17 mouse cellular contexts compared by ENCODE assay signal in the genomic region with DNA sequence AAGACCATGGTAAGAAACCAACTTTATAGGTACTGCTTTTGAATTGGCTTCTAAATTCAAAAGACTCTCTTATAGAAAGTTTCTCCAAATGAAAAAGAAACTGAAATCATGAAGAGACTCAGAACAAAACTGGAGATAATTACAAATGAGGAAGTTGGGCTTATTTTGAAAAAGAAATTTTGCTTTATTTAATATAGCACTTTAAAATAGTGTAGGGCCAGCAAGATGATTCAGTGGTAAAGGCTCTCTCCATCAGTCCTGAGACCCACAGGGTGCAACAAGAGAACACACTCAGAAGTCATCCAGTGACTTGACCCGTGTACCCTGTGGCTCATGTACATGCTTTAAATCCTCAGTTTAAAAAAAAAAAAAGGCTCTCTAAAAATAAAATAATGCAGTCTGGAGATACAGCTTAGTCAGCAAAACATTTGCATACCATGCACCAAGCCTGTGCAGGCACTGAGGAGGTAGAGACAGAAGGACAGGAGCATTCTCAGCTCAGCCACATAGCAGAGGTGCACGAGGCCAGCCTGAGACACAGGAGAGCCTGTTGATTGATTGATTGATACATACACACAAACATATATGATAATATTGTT. TPM values are rescaled to one million over a fixed set of nuclear protein-coding genes. Genes with fewer than 3 reads are reported as not detected.
DNase-seq lines count a peak whose midpoint lies in the region; ATAC-seq and TF ChIP-seq lines count a peak whose summit lies in the region.
"Had no signal": no experiment of that assay in that cellular context is flagged by ENCODE, and none has a peak within 500 bp of the region (broad histone marks: within the 10 kb centered on the region; RNA-seq: fewer than 3 reads in every experiment).

No protein-coding gene starts in this region.

- no peaks in the 10 kb centered on the region for H3K27me3 ChIP-seq in heart, embryonic 10.5 days (ENCODE audit: insufficient read depth, poor library complexity, severe bottlenecking)
- H3K27me3 ChIP-seq in liver, embryonic 14.5 days (ENCODE audit: control insufficient read depth, insufficient read depth, low read length) = no peaks in the 10 kb centered on the region
- H3K27me3 ChIP-seq in splenic B cell, adult 2 months (ENCODE audit: control insufficient read depth, insufficient read depth, low read length, poor library complexity, severe bottlenecking) = no peaks in the 10 kb centered on the region
- no peaks in the 10 kb centered on the region for H3K27me3 ChIP-seq in hindbrain, embryonic 11.5 days (ENCODE audit: control insufficient read depth, insufficient read depth, low read length)
- H3K27me3 ChIP-seq: lung, embryonic 15.5 days; midbrain, embryonic 12.5 days had no signal

- H3K36me3 ChIP-seq in heart, embryonic 10.5 days = peaks cover 16% of the 10 kb centered on the region
- H3K36me3 ChIP-seq in liver, embryonic 14.5 days (replicated peaks; ENCODE audit: control insufficient read depth, insufficient read depth, low read depth) = peaks cover 25% of the 10 kb centered on the region
- H3K36me3 ChIP-seq in splenic B cell, adult 2 months (ENCODE audit: control insufficient read depth, insufficient read depth, low read length, poor library complexity, severe bottlenecking) = 0 out of 2 replicates have a peak, but pooled peaks cover 2% of the 10 kb centered on the region
- no peaks in the 10 kb centered on the region for H3K36me3 ChIP-seq in hindbrain, embryonic 11.5 days (ENCODE audit: control insufficient read depth, insufficient read depth, low read length)

- 0 out of 2 replicates have a peak, but pooled peaks have one; percentile 7 for TF ChIP-seq EP300 in liver, embryonic 14.5 days (IDR thresholded peaks at IDR 0.05; ENCODE audit: low read depth)

- H3K9me3 ChIP-seq in heart, embryonic 10.5 days = no peaks in the 10 kb centered on the region
- H3K9me3 ChIP-seq in liver, embryonic 14.5 days (ENCODE audit: control insufficient read depth, low read length) = peaks cover 4% of the 10 kb centered on the region
- no peaks in the 10 kb centered on the region for H3K9me3 ChIP-seq in hindbrain, embryonic 11.5 days (ENCODE audit: control insufficient read depth, low read length)
- H3K9me3 ChIP-seq: lung, embryonic 15.5 days had no signal

- H3K4me2 ChIP-seq in liver, embryonic 14.5 days (ENCODE audit: low read depth) = peak overlapping the region; percentile 53
- no peak overlapping the region for H3K4me2 ChIP-seq in hindbrain, embryonic 11.5 days (replicated peaks; ENCODE audit: low read depth, low read length)
- H3K4me2 ChIP-seq: lung, embryonic 15.5 days; midbrain, embryonic 12.5 days had no signal

- WGBS in heart, embryonic 10.5 days = 54% methylated on average over 2 of the region's 2 CpGs
- WGBS in liver, embryonic 14.5 days (ENCODE audit: insufficient replicate concordance) = 27% methylated on average over 2 of the region's 2 CpGs
- 77% methylated on average over 2 of the region's 2 CpGs for WGBS in hindbrain, embryonic 11.5 days

- TF ChIP-seq CTCF in liver, embryonic 14.5 days (IDR thresholded peaks at IDR 0.05; ENCODE audit: low read depth) = no peak

- ATAC-seq in liver, embryonic 14.5 days (ENCODE audit: insufficient read depth) = no peak
- no peak for ATAC-seq in hindbrain, embryonic 11.5 days (ENCODE audit: low FRiP score)

- no peak overlapping the region for H3K27ac ChIP-seq in heart, embryonic 10.5 days
- H3K27ac ChIP-seq in brown adipose tissue, adult 24 weeks (replicated peaks; ENCODE audit: low read depth, low read length) = no peak overlapping the region
- no peak overlapping the region for H3K27ac ChIP-seq in liver, embryonic 14.5 days
- H3K27ac ChIP-seq in hindbrain, embryonic 11.5 days (ENCODE audit: low read depth, low read length) = no peak overlapping the region
- H3K27ac ChIP-seq: heart, adult 2 months; lung, embryonic 15.5 days; midbrain, embryonic 12.5 days had no signal

- intact Hi-C loops in left cerebral cortex, postnatal 25 days (cut with DNase I) = no loop called here

- H3K4me1 ChIP-seq in heart, embryonic 10.5 days = peaks cover 16% of the 10 kb centered on the region
- H3K4me1 ChIP-seq in brown adipose tissue, adult 24 weeks (ENCODE audit: control insufficient read depth, insufficient read depth, insufficient read length, low read length) = no peaks in the 10 kb centered on the region; the same call in 1 of the 2 replicates
- H3K4me1 ChIP-seq in liver, embryonic 14.5 days (replicated peaks; ENCODE audit: control insufficient read depth in 2 of 2, insufficient read depth in 2 of 2, low read length in 1 of 2) = peaks cover 44 to 46% of the 10 kb centered on the region in 2 experiments
- H3K4me1 ChIP-seq in hindbrain, embryonic 11.5 days (replicated peaks; ENCODE audit: control insufficient read depth, insufficient read depth, low read length) = no peaks in the 10 kb centered on the region
- H3K4me1 ChIP-seq: lung, embryonic 15.5 days had no signal

- DNase-seq in heart, adult 11 months = peak; percentile 58
- no peak for DNase-seq in heart, embryonic 10.5 days (ENCODE audit: low spot score)
- DNase-seq in liver, embryonic 14.5 days (ENCODE audit: low read depth in 3 of 3, low spot score in 3 of 3) = no peak
- peak; percentile 58 for DNase-seq in splenic B cell, adult 2 months (ENCODE audit: low read depth, low spot score)
- DNase-seq in kidney, postnatal 14 days = no peak
- no peak for DNase-seq in left cerebral cortex, postnatal 25 days (ENCODE audit: low spot score in 2 of 2)
- DNase-seq in hindbrain, embryonic 11.5 days (ENCODE audit: low spot score) = no peak
- DNase-seq: cerebellum, adult 9-11 months; heart, adult 2 months; heart, postnatal 10 days; kidney, postnatal 10 days; left cerebral cortex, postnatal 4 days; right cerebral cortex, postnatal 4 days; thymus, postnatal 4 days had no signal

- no peak overlapping the region for H3K4me3 ChIP-seq in heart, embryonic 10.5 days
- peak overlapping the region; percentile 12; the same call in 1 of the 2 replicates for H3K4me3 ChIP-seq in brown adipose tissue, adult 24 weeks (ENCODE audit: insufficient read depth, low read depth, low read length)
- H3K4me3 ChIP-seq in liver, embryonic 14.5 days (ENCODE audit: insufficient read depth in 1 of 2, low read depth in 2 of 2, low read length in 2 of 2) = peak overlapping the region in 1 of 2 experiments; percentile 22; a peak in 2 of 4 replicates
- no peak overlapping the region for H3K4me3 ChIP-seq in hindbrain, embryonic 11.5 days (ENCODE audit: low read depth, low read length)
- H3K4me3 ChIP-seq: heart, adult 2 months; lung, embryonic 15.5 days; midbrain, embryonic 12.5 days had no signal

- peak overlapping the region; percentile 35 for H3K9ac ChIP-seq in liver, embryonic 14.5 days (replicated peaks)
- H3K9ac ChIP-seq in hindbrain, embryonic 11.5 days (ENCODE audit: low read depth, low read length) = no peak overlapping the region
- H3K9ac ChIP-seq: lung, embryonic 15.5 days; midbrain, embryonic 12.5 days had no signal

RNA-seq across cellular contexts. Expression of gene Lpin2, which starts 33.0 kb away (rescaled TPM):
- 20.9 and 24.2 TPM in 2 replicates for polyA plus RNA-seq in heart, embryonic 10.5 days (2016; fragmentation: Nextera tagmentation; extraction: Ambion mirVana)
- 3.3 and 6.3 TPM in 2 replicates for polyA plus RNA-seq in brown adipose tissue, adult 24 weeks (2012; ENCODE audit: insufficient read depth, insufficient read length, missing spikeins)
- 19.5 and 28.6 TPM in 2 replicates for polyA plus RNA-seq in liver, embryonic 14.5 days (2012; rRNA removed)
- 31.1 and 31.6 TPM in 2 replicates for polyA plus RNA-seq in liver, embryonic 14.5 days (2014; fragmentation: Nextera tagmentation; extraction: Ambion mirVana)
- total RNA-seq in left cerebral cortex, postnatal 25 days (2021) = 10 to 100 TPM; 81.0 to 85.1 TPM
- 33.8 and 39.4 TPM in 2 replicates for polyA plus RNA-seq in hindbrain, embryonic 11.5 days (2014; fragmentation: Nextera tagmentation; extraction: Ambion mirVana)

Comparison
In these comparisons a context has a peak if more than half of its experiments do, and no peak if none do; other contexts are left out.
1. DNase-seq: peak in heart, adult 11 months (single experiment) and splenic B cell, adult 2 months (single experiment); none in heart, embryonic 10.5 days (single experiment), liver, embryonic 14.5 days (0 of 3), kidney, postnatal 14 days (single experiment), left cerebral cortex, postnatal 25 days (0 of 2) and hindbrain, embryonic 11.5 days (single experiment).